Comparison of ENCODE assay signal across 23 mouse cellular contexts in the genomic region with DNA sequence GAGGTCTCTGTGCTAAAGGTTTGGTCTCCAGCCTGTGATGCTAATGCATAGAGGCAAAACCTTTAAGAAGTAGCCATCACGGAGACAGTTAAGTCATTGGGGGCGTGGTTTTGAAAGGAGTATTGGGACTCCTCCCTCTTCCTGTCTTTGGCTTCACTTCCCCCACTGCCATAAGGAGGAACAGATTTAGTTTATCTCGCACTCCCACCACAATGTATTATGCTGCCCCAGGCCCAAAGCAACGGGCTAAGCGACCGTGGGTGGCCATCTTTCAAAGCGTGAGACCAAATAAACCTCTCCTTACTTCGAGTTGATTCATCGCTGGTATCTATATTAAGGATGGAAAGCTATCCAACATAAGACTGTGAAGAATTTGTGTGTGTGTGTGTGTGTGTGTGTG. TPM values are rescaled to one million over a fixed set of nuclear protein-coding genes. Genes with fewer than 3 reads are reported as not detected.
A peak's percentile ranks its signal among the peaks of the same experiment; 100 is the strongest.
DNase-seq lines count a peak whose midpoint lies in the region; ATAC-seq and TF ChIP-seq lines count a peak whose summit lies in the region.
"Had no signal": no experiment of that assay in that cellular context is flagged by ENCODE, and none has a peak within 500 bp of the region (broad histone marks: within the 10 kb centered on the region; RNA-seq: fewer than 3 reads in every experiment).

No protein-coding gene starts in this region.

- intact Hi-C loops in left cerebral cortex, postnatal 4 days (cut with DNase I) = no loop called here

- peak; percentile 38; the same call in 1 of the 2 replicates for ATAC-seq in forebrain, embryonic 16.5 days
- ATAC-seq: midbrain, embryonic 16.5 days; Patski had no signal

- H3K27me3 ChIP-seq in forebrain, embryonic 16.5 days (replicated peaks; ENCODE audit: control insufficient read depth, insufficient read depth, low read length) = no peaks in the 10 kb centered on the region
- no peaks in the 10 kb centered on the region for H3K27me3 ChIP-seq in forebrain, embryonic 10.5 days (ENCODE audit: poor library complexity, severe bottlenecking)
- H3K27me3 ChIP-seq: embryonic facial prominence, embryonic 13.5 days; limb, embryonic 13.5 days had no signal

- no peak overlapping the region for H3K9ac ChIP-seq in forebrain, embryonic 16.5 days (replicated peaks; ENCODE audit: low read depth, low read length)
- H3K9ac ChIP-seq in ES-E14 (ENCODE audit: insufficient read depth, low read depth, low read length, poor library complexity, severe bottlenecking) = no peak overlapping the region
- H3K9ac ChIP-seq: embryonic facial prominence, embryonic 13.5 days; limb, embryonic 13.5 days; liver, embryonic 14.5 days had no signal

- no peak overlapping the region for H3K4me3 ChIP-seq in forebrain, embryonic 16.5 days (replicated peaks; ENCODE audit: low read length)
- H3K4me3 ChIP-seq in forebrain, embryonic 10.5 days = no peak overlapping the region
- 0 out of 4 replicates have a peak overlapping the region, but pooled peaks of 1 of the 2 experiments have one; percentile 9 for H3K4me3 ChIP-seq in ES-E14 (ENCODE audit: insufficient read depth in 1 of 2, low read depth in 1 of 2, low read length in 2 of 2, poor library complexity in 1 of 2, severe bottlenecking in 1 of 2)
- H3K4me3 ChIP-seq: embryonic facial prominence, embryonic 13.5 days; gastrocnemius, adult 2 months; limb, embryonic 13.5 days had no signal

- H3K4me1 ChIP-seq in forebrain, embryonic 16.5 days (replicated peaks; ENCODE audit: control insufficient read depth, insufficient read depth, low read length) = no peaks in the 10 kb centered on the region
- no peaks in the 10 kb centered on the region for H3K4me1 ChIP-seq in forebrain, embryonic 10.5 days
- no peaks in the 10 kb centered on the region for H3K4me1 ChIP-seq in ES-E14 (ENCODE audit: control insufficient read depth in 2 of 2, insufficient read depth in 2 of 2, low read length in 2 of 2, poor library complexity in 1 of 2)
- H3K4me1 ChIP-seq: embryonic facial prominence, embryonic 13.5 days had no signal

- no peaks in the 10 kb centered on the region for H3K36me3 ChIP-seq in forebrain, embryonic 16.5 days (ENCODE audit: control insufficient read depth, insufficient read depth)
- H3K36me3 ChIP-seq in forebrain, embryonic 10.5 days (replicated peaks) = no peaks in the 10 kb centered on the region
- no peaks in the 10 kb centered on the region for H3K36me3 ChIP-seq in ES-E14 (ENCODE audit: control insufficient read depth, insufficient read depth, low read length, poor library complexity, severe bottlenecking)
- H3K36me3 ChIP-seq: embryonic facial prominence, embryonic 13.5 days; limb, embryonic 13.5 days had no signal

- in situ Hi-C loops in ES-E14 (cut with MboI; ENCODE audit: low sequenced_read_pairs in 2 of 2, unreplicated experiment in 2 of 2) = no loop called here

- no peak overlapping the region for H3K27ac ChIP-seq in forebrain, embryonic 16.5 days (ENCODE audit: low read length)
- no peak overlapping the region for H3K27ac ChIP-seq in forebrain, embryonic 10.5 days
- H3K27ac ChIP-seq in ES-E14 (ENCODE audit: insufficient read depth, low read depth, low read length, poor library complexity, severe bottlenecking) = no peak overlapping the region
- H3K27ac ChIP-seq: embryonic facial prominence, embryonic 13.5 days; gastrocnemius, adult 2 months; limb, embryonic 13.5 days; liver, embryonic 14.5 days had no signal

- H3K9me3 ChIP-seq in forebrain, embryonic 16.5 days (ENCODE audit: control insufficient read depth, low read length) = no peaks in the 10 kb centered on the region
- H3K9me3 ChIP-seq in forebrain, embryonic 10.5 days = no peaks in the 10 kb centered on the region
- H3K9me3 ChIP-seq in ES-E14 (ENCODE audit: control insufficient read depth, insufficient read depth, low read depth, low read length) = no peaks in the 10 kb centered on the region
- H3K9me3 ChIP-seq: embryonic facial prominence, embryonic 13.5 days; limb, embryonic 13.5 days had no signal

- no peak for DNase-seq in forebrain, embryonic 10.5 days (ENCODE audit: extremely low spot score, low spot score)
- peak; percentile 16 to 32 for DNase-seq in left cerebral cortex, adult 18-20 months (ENCODE audit: low spot score in 2 of 2)
- DNase-seq in left cerebral cortex, postnatal 4 days = no peak
- peak; percentile 19 for DNase-seq in ES-E14 (ENCODE audit: low read depth, low spot score)
- DNase-seq in right cerebral cortex, adult 2 months (ENCODE audit: low spot score in 2 of 2) = peak; percentile 39 to 45
- no peak for DNase-seq in cerebellum, adult 9-11 months
- no peak for DNase-seq in kidney, adult 11 months
- DNase-seq: adrenal gland, postnatal 36 days; cerebellum, adult 9-10 months; gastrocnemius, adult 2 months; kidney, adult 9 months; lung, postnatal 10 days had no signal

- WGBS in forebrain, embryonic 16.5 days = 61% methylated on average over 9 of the region's 9 CpGs
- 88% methylated on average over 9 of the region's 9 CpGs for WGBS in forebrain, embryonic 10.5 days

- no peak overlapping the region for H3K4me2 ChIP-seq in forebrain, embryonic 16.5 days (ENCODE audit: low read length)
- H3K4me2 ChIP-seq: embryonic facial prominence, embryonic 13.5 days; limb, embryonic 13.5 days had no signal

TF ChIP-seq in ES-E14, 5 proteins besides CTCF, POLR2A, EP300 and RAD21:
- TF ChIP-seq HCFC1 (IDR thresholded peaks at IDR 0.05; ENCODE audit: borderline replicate concordance, insufficient read depth, low read length) (no peak), CHD2 (IDR thresholded peaks at IDR 0.05; ENCODE audit: low read depth, low read length) (no peak), MAFK (IDR thresholded peaks at IDR 0.05; ENCODE audit: insufficient read depth, low read depth, low read length) (no peak), ZNF384 (IDR thresholded peaks at IDR 0.05; ENCODE audit: low read depth, low read length) (no peak), ZC3H11A (IDR thresholded peaks at IDR 0.05; ENCODE audit: borderline replicate concordance, low read depth, low read length) (no peak)

RNA-seq across cellular contexts. Expression of gene Gm4894, which starts 22.9 kb away (rescaled TPM):
- polyA plus RNA-seq in forebrain, embryonic 16.5 days (2015; fragmentation: Nextera tagmentation; extraction: Ambion mirVana) = not detected in 2 replicates
- not detected in 2 replicates for polyA plus RNA-seq in forebrain, embryonic 10.5 days (2016; fragmentation: Nextera tagmentation; extraction: Ambion mirVana)
- total RNA-seq in left cerebral cortex, adult 18-20 months (2021) = not detected
- not detected for total RNA-seq in left cerebral cortex, postnatal 4 days (2021)
- not detected in 2 replicates for total RNA-seq in ES-E14 (2012; rRNA removed)
- total RNA-seq: adrenal gland, postnatal 36 days; gastrocnemius, adult 2 months; granulocyte monocyte progenitor cell, adult 5-6 weeks; megakaryocyte-erythroid progenitor cell, adult 5-6 weeks had no signal
- polyA plus RNA-seq: embryonic facial prominence, embryonic 13.5 days; heart, embryonic 14.5 days; hindbrain, embryonic 11.5 days; large intestine, adult 2 months; limb, embryonic 13.5 days; liver, embryonic 14.5 days; midbrain, embryonic 16.5 days; Patski had no signal

Comparison
In these comparisons a context has a peak if more than half of its experiments do, and no peak if none do; other contexts are left out.
1. DNase-seq: peak in left cerebral cortex, adult 18-20 months (2 of 2), ES-E14 (single experiment) and right cerebral cortex, adult 2 months (2 of 2); none in forebrain, embryonic 10.5 days (single experiment), left cerebral cortex, postnatal 4 days (single experiment), cerebellum, adult 9-11 months (single experiment) and kidney, adult 11 months (single experiment).